Mouse (Mus musculus) limb, embryonic 11.5 days (tissue): ENCODE data around the gene Tppp. TPM values are rescaled to one million over a fixed set of nuclear protein-coding genes. Genes with fewer than 3 reads are reported as not detected.

ENCODE experiments used
- ATAC-seq: fragments of 200-750 bp; cut with Nextera tagmentation; 2 replicates; pipeline ENCODE4 v1.8.0; 2017; ENCODE audit warnings: low read depth; ENCODE audit not compliant: insufficient number of reproducible peaks, low FRiP score, low TSS enrichment
- DNase-seq: peaks from one replicate; pipeline ENCODE4 v3.0.0-alpha.2; 2015; ENCODE audit warnings: low spot score
- H3K27ac ChIP-seq: fragments of 300-500 bp; sonication (generic); replicated peaks from 2 replicates; pipeline ENCODE4 v1.5.1; 2014; ENCODE audit warnings: low read depth, mild to moderate bottlenecking, low read length
- H3K27me3 ChIP-seq: fragments of 300-500 bp; sonication (generic); 2 replicates; pipeline ENCODE4 v1.6.1; 2014; ENCODE audit warnings: mild to moderate bottlenecking, low read length, mixed read lengths; ENCODE audit not compliant: control insufficient read depth, insufficient read depth
- H3K36me3 ChIP-seq: fragments of 300-500 bp; sonication (generic); 2 replicates; pipeline ENCODE4 v1.6.1; 2014; ENCODE audit warnings: mild to moderate bottlenecking, low read length, moderate library complexity, mixed read lengths; ENCODE audit not compliant: control insufficient read depth, insufficient read depth
- H3K4me1 ChIP-seq: fragments of 300-500 bp; sonication (generic); 2 replicates; pipeline ENCODE4 v1.6.1; 2014; ENCODE audit warnings: low read length, mixed read lengths; ENCODE audit not compliant: control insufficient read depth, insufficient read depth
- H3K4me2 ChIP-seq: fragments of 300-500 bp; sonication (generic); 2 replicates; pipeline ENCODE4 v1.6.1; 2014; ENCODE audit warnings: low read depth, mild to moderate bottlenecking, moderate library complexity; ENCODE audit not compliant: severe bottlenecking
- H3K4me3 ChIP-seq: fragments of 300-500 bp; sonication (generic); 2 replicates; pipeline ENCODE4 v1.5.1; 2014; ENCODE audit warnings: low read depth, low read length
- H3K9ac ChIP-seq: fragments of 300-500 bp; sonication (generic); 2 replicates; pipeline ENCODE4 v1.6.1; 2014; ENCODE audit warnings: mild to moderate bottlenecking, low read length
- H3K9me3 ChIP-seq: fragments of 300-500 bp; sonication (generic); 2 replicates; pipeline ENCODE4 v1.6.1; 2016; ENCODE audit warnings: low read length; ENCODE audit not compliant: control insufficient read depth
- WGBS: fragments of 180-500 bp; shearing (Covaris S2); extraction: QIAGEN DNeasy Blood & Tissue Kit; methylation state at CpG from one replicate; pipeline ENCODE4 v1.1.7; 2014; 5-methylcytosine and 5-hydroxymethylcytosine counted together
- polyA plus RNA-seq: library from polyadenylated mRNA; unstranded; fragments of >200 nt; fragmentation: Nextera tagmentation; extraction: Ambion mirVana; gene quantifications from 2 replicates; pipeline ENCODE4 v1.2.1, GENCODE M21; 2014

Tppp gene
- polyA plus RNA-seq = 0.21 and 0.37 TPM in 2 replicates

- no peaks in the 10 kb centered on the region for H3K9me3 ChIP-seq
- ATAC-seq (peak; percentile 93), DNase-seq (peak; percentile 87)
- H3K36me3 ChIP-seq = no peaks in the 10 kb centered on the region
- peaks cover 5% of the 10 kb centered on the region for H3K4me1 ChIP-seq
- H3K27me3 ChIP-seq = peaks cover 16% of the 10 kb centered on the region
- H3K9ac ChIP-seq = peak within 1 kb of the TSS; percentile 22; the same call in 1 of the 2 replicates
- H3K4me3 ChIP-seq = peak within 1 kb of the TSS; percentile 47
- H3K27ac ChIP-seq = no peak within 1 kb of the TSS
- H3K4me2 ChIP-seq = peak within 1 kb of the TSS; percentile 98
- under 1% methylated on average over 48 of the region's 56 CpGs for WGBS
Observed at GRCm38 (mm10) chr13:74008948-74009718, at the start of gene Tppp. TSS of gene Tppp (plus strand) at chr13:74009407.

GRCm38 (mm10) chr13:73960117-73960652 lies 49.0 kb upstream of the Tppp start:
- Histone ChIP-seq H3K27me3 (no peaks in the 10 kb centered on the region), H3K4me1 (no peaks in the 10 kb centered on the region), H3K9me3 (no peaks in the 10 kb centered on the region), H3K36me3 (peaks cover 10% of the 10 kb centered on the region; the same call in 1 of the 2 replicates), H3K27ac (no peak overlapping the region), H3K4me2 (no peak overlapping the region), H3K9ac (no peak overlapping the region), H3K4me3 (no peak overlapping the region)
- no peak for DNase-seq
- no peak for ATAC-seq
- WGBS = 93% methylated on average over 10 of the region's 10 CpGs

- DNase-seq = no peak
- H3K27me3 ChIP-seq = no peaks in the 10 kb centered on the region
- no peak overlapping the region for H3K4me3 ChIP-seq
- no peak for ATAC-seq
- peaks cover 8% of the 10 kb centered on the region; the same call in 1 of the 2 replicates for H3K36me3 ChIP-seq
- no peak overlapping the region for H3K4me2 ChIP-seq
- H3K9ac ChIP-seq = no peak overlapping the region
- H3K9me3 ChIP-seq = no peaks in the 10 kb centered on the region
- H3K27ac ChIP-seq = no peak overlapping the region
- H3K4me1 ChIP-seq = no peaks in the 10 kb centered on the region
- WGBS = 85% methylated on average over 4 of the region's 4 CpGs
Observed at GRCm38 (mm10) chr13:73961177-73961576, 48.0 kb upstream of the Tppp start.

GRCm38 (mm10) chr13:73963551-73963950 lies 45.7 kb upstream of the Tppp start, which contains the start of gene Zdhhc11:
TSS of gene Zdhhc11 (plus strand) at chr13:73963851.
- H3K9me3 ChIP-seq = no peaks in the 10 kb centered on the region
- 91% methylated on average over 5 of the region's 5 CpGs for WGBS
- ATAC-seq = no peak
- no peak within 1 kb of the TSS for H3K9ac ChIP-seq
- DNase-seq = no peak
- no peak within 1 kb of the TSS for H3K4me2 ChIP-seq
- H3K4me3 ChIP-seq = no peak within 1 kb of the TSS
- no peaks in the 10 kb centered on the region for H3K27me3 ChIP-seq
- no peaks in the 10 kb centered on the region for H3K4me1 ChIP-seq
- H3K27ac ChIP-seq = no peak within 1 kb of the TSS
- H3K36me3 ChIP-seq = peaks cover 3% of the 10 kb centered on the region; the same call in 1 of the 2 replicates

GRCm38 (mm10) chr13:73970545-73971448 lies 38.4 kb upstream of the Tppp start:
- Histone ChIP-seq H3K9me3 (no peaks in the 10 kb centered on the region), H3K36me3 (no peaks in the 10 kb centered on the region), H3K4me2 (no peak overlapping the region), H3K9ac (no peak overlapping the region), H3K4me1 (no peaks in the 10 kb centered on the region), H3K27ac (no peak overlapping the region), H3K27me3 (no peaks in the 10 kb centered on the region), H3K4me3 (no peak overlapping the region)
- DNase-seq = peak; percentile 55
- 51% methylated on average over 12 of the region's 12 CpGs for WGBS
- ATAC-seq = peak; percentile 61; the same call in 1 of the 2 replicates

GRCm38 (mm10) chr13:73974523-73974922 lies 34.7 kb upstream of the Tppp start:
- Histone ChIP-seq H3K4me3 (no peak overlapping the region), H3K9me3 (no peaks in the 10 kb centered on the region), H3K36me3 (no peaks in the 10 kb centered on the region), H3K27ac (no peak overlapping the region), H3K9ac (no peak overlapping the region), H3K27me3 (no peaks in the 10 kb centered on the region), H3K4me2 (no peak overlapping the region), H3K4me1 (no peaks in the 10 kb centered on the region)
- WGBS = 90% methylated on average over 3 of the region's 3 CpGs
- ATAC-seq (no peak), DNase-seq (no peak)

- 85% methylated on average over 5 of the region's 5 CpGs for WGBS
- H3K4me2 ChIP-seq = no peak overlapping the region
- no peaks in the 10 kb centered on the region for H3K36me3 ChIP-seq
- ATAC-seq (no peak), DNase-seq (no peak)
- no peak overlapping the region for H3K9ac ChIP-seq
- no peaks in the 10 kb centered on the region for H3K9me3 ChIP-seq
- H3K4me3 ChIP-seq = no peak overlapping the region
- H3K4me1 ChIP-seq = no peaks in the 10 kb centered on the region
- H3K27ac ChIP-seq = no peak overlapping the region
- H3K27me3 ChIP-seq = no peaks in the 10 kb centered on the region
Observed at GRCm38 (mm10) chr13:73976935-73977334, 32.3 kb upstream of the Tppp start.

GRCm38 (mm10) chr13:73990325-73990724 lies 18.9 kb upstream of the Tppp start:
- WGBS = 72% methylated on average over 5 of the region's 5 CpGs
- no peak overlapping the region for H3K27ac ChIP-seq
- DNase-seq = no peak
- H3K9ac ChIP-seq = no peak overlapping the region
- no peak overlapping the region for H3K4me2 ChIP-seq
- no peaks in the 10 kb centered on the region for H3K4me1 ChIP-seq
- no peaks in the 10 kb centered on the region for H3K36me3 ChIP-seq
- no peak overlapping the region for H3K4me3 ChIP-seq
- H3K27me3 ChIP-seq = no peaks in the 10 kb centered on the region
- ATAC-seq = no peak
- H3K9me3 ChIP-seq = no peaks in the 10 kb centered on the region
